ENCODE assay signal across 8 mouse cellular contexts in the genomic region with DNA sequence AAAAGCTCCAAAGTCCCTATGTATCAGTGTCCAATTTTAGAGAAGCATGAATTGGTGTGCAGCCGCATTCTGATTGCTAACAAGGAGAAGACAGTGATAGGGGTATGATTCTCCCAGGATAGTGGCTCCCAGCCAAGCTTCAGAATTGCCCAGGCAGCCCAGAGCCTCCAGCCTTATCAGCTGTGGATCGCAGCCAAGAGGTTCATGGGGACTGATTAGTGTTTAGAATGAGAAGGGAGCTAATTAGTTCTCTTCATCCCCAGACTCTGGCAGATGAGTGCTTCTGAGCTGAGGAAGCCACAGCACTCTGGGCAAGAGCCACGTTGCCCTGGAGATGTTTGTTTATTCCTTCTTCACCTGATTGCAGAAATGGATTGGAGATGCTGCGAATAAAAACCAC.
DNase-seq lines count a peak whose midpoint lies in the region; ATAC-seq and TF ChIP-seq lines count a peak whose summit lies in the region.

No protein-coding gene starts in this region.

- no peak for TF ChIP-seq POLR2A in lung, adult 2 months (IDR thresholded peaks at IDR 0.05; ENCODE audit: borderline replicate concordance, extremely low read depth, low read depth, low read length)

- H3K9ac ChIP-seq in lung, embryonic 16.5 days (ENCODE audit: low read length) = no peak overlapping the region
- H3K9ac ChIP-seq in midbrain, embryonic 15.5 days = no peak overlapping the region

- WGBS in lung, embryonic 16.5 days = 23% methylated on average over 4 of the region's 4 CpGs
- WGBS in lung, adult 2 months = 18% methylated on average over 4 of the region's 4 CpGs
- WGBS in midbrain, embryonic 15.5 days = 27% methylated on average over 4 of the region's 4 CpGs

- no peak overlapping the region for H3K27ac ChIP-seq in lung, embryonic 16.5 days (ENCODE audit: low read length)
- no peak overlapping the region for H3K27ac ChIP-seq in midbrain, embryonic 15.5 days

- no peaks in the 10 kb centered on the region for H3K36me3 ChIP-seq in lung, embryonic 16.5 days (ENCODE audit: control insufficient read depth, insufficient read depth, low read length)
- no peaks in the 10 kb centered on the region for H3K36me3 ChIP-seq in midbrain, embryonic 15.5 days (replicated peaks)

- H3K9me3 ChIP-seq in lung, embryonic 16.5 days (ENCODE audit: control insufficient read depth, low read length) = no peaks in the 10 kb centered on the region
- no peaks in the 10 kb centered on the region for H3K9me3 ChIP-seq in midbrain, embryonic 15.5 days

- no peak for TF ChIP-seq CTCF in lung, adult 2 months (IDR thresholded peaks at IDR 0.05; ENCODE audit: insufficient read depth, low read length)

- DNase-seq in lung, adult 2 months = no peak
- peak; percentile 34 to 63 for DNase-seq in cerebellum, postnatal 25 days
- peak; percentile 24 to 48 for DNase-seq in layer of hippocampus, adult 18-20 months (ENCODE audit: low spot score in 2 of 2)
- DNase-seq in thymus, adult 18-20 months = no peak
- no peak for DNase-seq in gastrocnemius, postnatal 4 days (ENCODE audit: low spot score in 2 of 2)

- peak; percentile 56 for ATAC-seq in lung, embryonic 16.5 days (ENCODE audit: low read depth)
- peak; percentile 90 for ATAC-seq in midbrain, embryonic 15.5 days (replicated peaks)
- ATAC-seq in monocyte, adult 5-6 weeks (replicated peaks; ENCODE audit: insufficient number of reproducible peaks, low FRiP score, low TSS enrichment, poor library complexity, severe bottlenecking) = no peak

- no peak overlapping the region for H3K4me3 ChIP-seq in lung, embryonic 16.5 days (ENCODE audit: low read length)
- no peak overlapping the region for H3K4me3 ChIP-seq in lung, adult 2 months (replicated peaks; ENCODE audit: extremely low read depth, low read depth, low read length)
- no peak overlapping the region for H3K4me3 ChIP-seq in midbrain, embryonic 15.5 days

- no peak overlapping the region for H3K4me2 ChIP-seq in lung, embryonic 16.5 days (ENCODE audit: low read depth, low read length)
- H3K4me2 ChIP-seq in midbrain, embryonic 15.5 days = no peak overlapping the region

- no peaks in the 10 kb centered on the region for H3K27me3 ChIP-seq in lung, embryonic 16.5 days (ENCODE audit: control insufficient read depth, insufficient read depth, low read depth, low read length)
- H3K27me3 ChIP-seq in midbrain, embryonic 15.5 days (replicated peaks) = no peaks in the 10 kb centered on the region

- peaks cover 3% of the 10 kb centered on the region for H3K4me1 ChIP-seq in lung, embryonic 16.5 days (replicated peaks; ENCODE audit: control insufficient read depth, insufficient read depth, low read length)
- H3K4me1 ChIP-seq in lung, adult 2 months (ENCODE audit: control insufficient read depth, insufficient read depth, low read length) = peaks cover 2% of the 10 kb centered on the region; the same call in 1 of the 2 replicates
- 0 out of 2 replicates have a peak, but pooled peaks cover 2% of the 10 kb centered on the region for H3K4me1 ChIP-seq in midbrain, embryonic 15.5 days

Comparison
In these comparisons a context has a peak if more than half of its experiments do, and no peak if none do; other contexts are left out.
1. DNase-seq: peak in cerebellum, postnatal 25 days (2 of 2) and layer of hippocampus, adult 18-20 months (2 of 2); none in lung, adult 2 months (single experiment), thymus, adult 18-20 months (0 of 2) and gastrocnemius, postnatal 4 days (0 of 2).